Mouse (Mus musculus): ENCODE measurements around the gene Grid1. TPM values are rescaled to one million over a fixed set of nuclear protein-coding genes. Genes with fewer than 3 reads are reported as not detected.

Gene Grid1
- polyA plus RNA-seq, 1 experiment from 2014 or later: 2.8 TPM

GRCm38 (mm10) chr14:35044918-35045698, 225.2 kb downstream of the Grid1 start:
- no peak for ATAC-seq (ENCODE audit: low FRiP score)

GRCm38 (mm10) chr14:35049231-35049630, 229.3 kb downstream of the Grid1 start:
- H3K27ac ChIP-seq: no peak overlapping the region
- no peak for ATAC-seq (ENCODE audit: low FRiP score)
- no peak overlapping the region for H3K4me2 ChIP-seq (replicated peaks)
- no peak overlapping the region for H3K4me3 ChIP-seq
- H3K9ac ChIP-seq: no peak overlapping the region
- H3K27me3 ChIP-seq: no peaks in the 10 kb centered on the region
- 83% methylated on average over 8 of the region's 8 CpGs for WGBS
- 0 out of 2 replicates have a peak, but pooled peaks cover 4% of the 10 kb centered on the region for H3K4me1 ChIP-seq
- no peaks in the 10 kb centered on the region for H3K36me3 ChIP-seq
- no peaks in the 10 kb centered on the region for H3K9me3 ChIP-seq (replicated peaks)

More at GRCm38 (mm10) chr14:35044918-35045698, 225.2 kb downstream of the Grid1 start:
- Histone ChIP-seq H3K4me3 (no peak overlapping the region), H3K36me3 (no peaks in the 10 kb centered on the region), H3K4me2 (replicated peaks) (no peak overlapping the region), H3K9me3 (replicated peaks) (no peaks in the 10 kb centered on the region), H3K4me1 (0 out of 2 replicates have a peak, but pooled peaks cover 4% of the 10 kb centered on the region), H3K9ac (no peak overlapping the region), H3K27ac (no peak overlapping the region), H3K27me3 (no peaks in the 10 kb centered on the region)
- WGBS: 84% methylated on average over 10 of the region's 10 CpGs

- H3K4me1 ChIP-seq: 0 out of 2 replicates have a peak, but pooled peaks cover 4% of the 10 kb centered on the region
- H3K4me3 ChIP-seq: no peak overlapping the region
- ATAC-seq (ENCODE audit: low FRiP score): no peak
- H3K27ac ChIP-seq: no peak overlapping the region
- H3K4me2 ChIP-seq (replicated peaks): no peak overlapping the region
- no peaks in the 10 kb centered on the region for H3K36me3 ChIP-seq
- no peak overlapping the region for H3K9ac ChIP-seq
- 69% methylated on average over 3 of the region's 3 CpGs for WGBS
- H3K27me3 ChIP-seq: no peaks in the 10 kb centered on the region
- no peaks in the 10 kb centered on the region for H3K9me3 ChIP-seq (replicated peaks)
Observed at GRCm38 (mm10) chr14:35054139-35054538, 234.2 kb downstream of the Grid1 start.

- H3K4me3 ChIP-seq: no peak overlapping the region
- 67% methylated on average over 6 of the region's 6 CpGs for WGBS
- peak; percentile 92 for ATAC-seq (ENCODE audit: low FRiP score)
- H3K9ac ChIP-seq: no peak overlapping the region
- H3K4me2 ChIP-seq (replicated peaks): no peak overlapping the region
- H3K27ac ChIP-seq: no peak overlapping the region; the same call in 1 of the 2 replicates
- H3K9me3 ChIP-seq (replicated peaks): no peaks in the 10 kb centered on the region
- H3K4me1 ChIP-seq: peaks cover 4% of the 10 kb centered on the region; the same call in 1 of the 2 replicates
- no peaks in the 10 kb centered on the region for H3K36me3 ChIP-seq
- no peaks in the 10 kb centered on the region for H3K27me3 ChIP-seq
Observed at GRCm38 (mm10) chr14:35074636-35075035, 254.7 kb downstream of the Grid1 start.

GRCm38 (mm10) chr14:35079954-35080353, 260.0 kb downstream of the Grid1 start:
- H3K4me2 ChIP-seq (replicated peaks): no peak overlapping the region
- no peak for ATAC-seq (ENCODE audit: low FRiP score)
- H3K4me3 ChIP-seq: no peak overlapping the region
- no peak overlapping the region for H3K27ac ChIP-seq
- 70% methylated on average over 1 of the region's 1 CpGs for WGBS
- H3K36me3 ChIP-seq: no peaks in the 10 kb centered on the region
- H3K9ac ChIP-seq: no peak overlapping the region
- no peaks in the 10 kb centered on the region for H3K9me3 ChIP-seq (replicated peaks)
- no peaks in the 10 kb centered on the region for H3K4me1 ChIP-seq
- no peaks in the 10 kb centered on the region for H3K27me3 ChIP-seq

GRCm38 (mm10) chr14:35092646-35093045, 272.7 kb downstream of the Grid1 start:
- WGBS: 95% methylated on average over 4 of the region's 4 CpGs
- H3K4me2 ChIP-seq (replicated peaks): no peak overlapping the region
- no peak for ATAC-seq (ENCODE audit: low FRiP score)
- H3K27ac ChIP-seq: no peak overlapping the region
- H3K9ac ChIP-seq: no peak overlapping the region
- no peaks in the 10 kb centered on the region for H3K27me3 ChIP-seq
- no peak overlapping the region for H3K4me3 ChIP-seq
- H3K9me3 ChIP-seq (replicated peaks): no peaks in the 10 kb centered on the region
- H3K4me1 ChIP-seq: peaks cover 13% of the 10 kb centered on the region; the same call in 1 of the 2 replicates
- no peaks in the 10 kb centered on the region for H3K36me3 ChIP-seq

GRCm38 (mm10) chr14:35093561-35094186, 273.8 kb downstream of the Grid1 start:
- Histone ChIP-seq H3K4me2 (replicated peaks) (no peak overlapping the region), H3K36me3 (no peaks in the 10 kb centered on the region), H3K9me3 (replicated peaks) (no peaks in the 10 kb centered on the region), H3K4me3 (no peak overlapping the region), H3K9ac (no peak overlapping the region), H3K4me1 (peaks cover 13% of the 10 kb centered on the region; the same call in 1 of the 2 replicates), H3K27ac (no peak overlapping the region), H3K27me3 (no peaks in the 10 kb centered on the region)
- WGBS: 59% methylated on average over 6 of the region's 6 CpGs
- ATAC-seq (ENCODE audit: low FRiP score): peak; percentile 59

- no peak overlapping the region for H3K4me2 ChIP-seq (replicated peaks)
- no peaks in the 10 kb centered on the region for H3K9me3 ChIP-seq (replicated peaks)
- H3K27me3 ChIP-seq: no peaks in the 10 kb centered on the region
- no peaks in the 10 kb centered on the region for H3K36me3 ChIP-seq
- no peak overlapping the region for H3K27ac ChIP-seq
- H3K4me3 ChIP-seq: no peak overlapping the region
- peaks cover 13% of the 10 kb centered on the region; the same call in 1 of the 2 replicates for H3K4me1 ChIP-seq
- WGBS: 36% methylated on average over 9 of the region's 9 CpGs
- no peak overlapping the region for H3K9ac ChIP-seq
- peak; percentile 44 for ATAC-seq (ENCODE audit: low FRiP score)
Observed at GRCm38 (mm10) chr14:35095506-35096059, 275.7 kb downstream of the Grid1 start.

- H3K36me3 ChIP-seq: no peaks in the 10 kb centered on the region
- ATAC-seq (ENCODE audit: low FRiP score): no peak
- no peaks in the 10 kb centered on the region for H3K27me3 ChIP-seq
- H3K4me1 ChIP-seq: peaks cover 13% of the 10 kb centered on the region; the same call in 1 of the 2 replicates
- WGBS: 65% methylated on average over 4 of the region's 4 CpGs
- no peak overlapping the region for H3K4me3 ChIP-seq
- no peak overlapping the region for H3K27ac ChIP-seq
- H3K9me3 ChIP-seq (replicated peaks): no peaks in the 10 kb centered on the region
- H3K4me2 ChIP-seq (replicated peaks): no peak overlapping the region
- H3K9ac ChIP-seq: no peak overlapping the region
Observed at GRCm38 (mm10) chr14:35096085-35096484, 276.2 kb downstream of the Grid1 start.

GRCm38 (mm10) chr14:35097166-35097565, 277.3 kb downstream of the Grid1 start:
- H3K9me3 ChIP-seq (replicated peaks): no peaks in the 10 kb centered on the region
- no peak overlapping the region for H3K9ac ChIP-seq
- ATAC-seq (ENCODE audit: low FRiP score): no peak
- no peak overlapping the region for H3K4me2 ChIP-seq (replicated peaks)
- H3K27ac ChIP-seq: no peak overlapping the region
- H3K36me3 ChIP-seq: no peaks in the 10 kb centered on the region
- H3K4me3 ChIP-seq: no peak overlapping the region
- 83% methylated on average over 5 of the region's 5 CpGs for WGBS
- no peaks in the 10 kb centered on the region for H3K27me3 ChIP-seq
- H3K4me1 ChIP-seq: peaks cover 13% of the 10 kb centered on the region; the same call in 1 of the 2 replicates

GRCm38 (mm10) chr14:35103639-35104210, 283.8 kb downstream of the Grid1 start:
- no peak overlapping the region for H3K9ac ChIP-seq
- H3K27me3 ChIP-seq: no peaks in the 10 kb centered on the region
- no peak overlapping the region for H3K4me3 ChIP-seq
- no peaks in the 10 kb centered on the region for H3K36me3 ChIP-seq
- H3K27ac ChIP-seq: no peak overlapping the region
- H3K4me1 ChIP-seq: no peaks in the 10 kb centered on the region
- 83% methylated on average over 5 of the region's 5 CpGs for WGBS
- H3K9me3 ChIP-seq (replicated peaks): no peaks in the 10 kb centered on the region
- ATAC-seq (ENCODE audit: low FRiP score): no peak
- H3K4me2 ChIP-seq (replicated peaks): no peak overlapping the region

- Histone ChIP-seq H3K27ac (no peak overlapping the region), H3K36me3 (no peaks in the 10 kb centered on the region), H3K4me2 (replicated peaks) (no peak overlapping the region), H3K27me3 (no peaks in the 10 kb centered on the region), H3K4me3 (no peak overlapping the region), H3K4me1 (peaks cover 7% of the 10 kb centered on the region), H3K9ac (no peak overlapping the region), H3K9me3 (replicated peaks) (no peaks in the 10 kb centered on the region)
- no peak for ATAC-seq (ENCODE audit: low FRiP score)
- WGBS: 80% methylated on average over 3 of the region's 3 CpGs
Observed at GRCm38 (mm10) chr14:35107596-35107995, 287.7 kb downstream of the Grid1 start.

All from hindbrain, embryonic 12.5 days (tissue).